ENCODE assay signal across 7 mouse cellular contexts in genomic region chr2:132575759-132576439, GRCm38 (mm10). TPM values are rescaled to one million over a fixed set of nuclear protein-coding genes. Genes with fewer than 3 reads are reported as not detected.
A peak's percentile ranks its signal among the peaks of the same experiment; 100 is the strongest.
DNase-seq lines count a peak whose midpoint lies in the region; ATAC-seq and TF ChIP-seq lines count a peak whose summit lies in the region.

No protein-coding gene starts in this region.

- TF ChIP-seq POLR2A in CH12.LX (IDR thresholded peaks at IDR 0.05; ENCODE audit: low read depth, low read length) = no peak

- dilution Hi-C loops in CH12.LX (cut with MboI; ENCODE audit: extremely low pct_ligation_motif_present, extremely low pct_unique_long_range_greater_than_20kb, low sequenced_read_pairs) = no loop called here

- H3K4me1 ChIP-seq in CH12.LX (ENCODE audit: control insufficient read depth in 1 of 2, insufficient read depth in 2 of 2) = peaks cover 5 to 34% of the 10 kb centered on the region in 2 experiments; a peak in 3 of 4 replicates
- peaks cover 18% of the 10 kb centered on the region for H3K4me1 ChIP-seq in forebrain, embryonic 16.5 days (replicated peaks; ENCODE audit: control insufficient read depth, insufficient read depth, low read length)
- H3K4me1 ChIP-seq in hindbrain, embryonic 16.5 days (ENCODE audit: control insufficient read depth, insufficient read depth, low read depth, low read length) = peaks cover 17% of the 10 kb centered on the region
- H3K4me1 ChIP-seq in liver, embryonic 12.5 days = peaks cover 51% of the 10 kb centered on the region

- TF ChIP-seq EP300 in CH12.LX (IDR thresholded peaks at IDR 0.05; ENCODE audit: low read length) = no peak

- WGBS in forebrain, embryonic 16.5 days = 71% methylated on average over 11 of the region's 11 CpGs
- 75% methylated on average over 11 of the region's 11 CpGs for WGBS in hindbrain, embryonic 16.5 days
- 62% methylated on average over 11 of the region's 11 CpGs for WGBS in liver, embryonic 12.5 days (ENCODE audit: insufficient replicate concordance)

- TF ChIP-seq CTCF in CH12.LX (conservative IDR thresholded peaks at IDR 0.05 in 1 of 2, IDR thresholded peaks at IDR 0.05 in 1 of 2; ENCODE audit: low read depth in 2 of 2, low read length in 2 of 2) = no peak

- peak overlapping the region; percentile 51 to 88 (median 83) for H3K4me3 ChIP-seq in CH12.LX (replicated peaks in 1 of 3; ENCODE audit: low read depth in 2 of 3, low read length in 2 of 3, poor library complexity in 1 of 3)
- H3K4me3 ChIP-seq in forebrain, embryonic 16.5 days (replicated peaks; ENCODE audit: low read length) = peak overlapping the region; percentile 17
- H3K4me3 ChIP-seq in hindbrain, embryonic 16.5 days (ENCODE audit: low read length) = peak overlapping the region; percentile 21
- H3K4me3 ChIP-seq in liver, embryonic 12.5 days = peak overlapping the region; percentile 85

- H3K4me2 ChIP-seq in CH12.LX (ENCODE audit: insufficient read depth, low read depth, poor library complexity, severe bottlenecking) = peak overlapping the region; percentile 82
- H3K4me2 ChIP-seq in forebrain, embryonic 16.5 days (ENCODE audit: low read length) = peak overlapping the region; percentile 53
- peak overlapping the region; percentile 67 for H3K4me2 ChIP-seq in hindbrain, embryonic 16.5 days (ENCODE audit: low read length)
- peak overlapping the region; percentile 69 for H3K4me2 ChIP-seq in liver, embryonic 12.5 days

- H3K27ac ChIP-seq in CH12.LX (ENCODE audit: insufficient read depth, low read depth) = peak overlapping the region; percentile 83
- H3K27ac ChIP-seq in forebrain, embryonic 16.5 days (ENCODE audit: low read length) = no peak overlapping the region
- H3K27ac ChIP-seq in hindbrain, embryonic 16.5 days (ENCODE audit: low read depth, low read length) = peak overlapping the region; percentile 39; the same call in 1 of the 2 replicates
- H3K27ac ChIP-seq in liver, embryonic 12.5 days = peak overlapping the region; percentile 83

- peak overlapping the region; percentile 88 for H3K9ac ChIP-seq in CH12.LX (ENCODE audit: insufficient read depth, low read depth)
- peak overlapping the region; percentile 22; the same call in 1 of the 2 replicates for H3K9ac ChIP-seq in forebrain, embryonic 16.5 days (replicated peaks; ENCODE audit: low read depth, low read length)
- peak overlapping the region; percentile 2; the same call in 1 of the 2 replicates for H3K9ac ChIP-seq in hindbrain, embryonic 16.5 days (ENCODE audit: low read depth, low read length)
- H3K9ac ChIP-seq in liver, embryonic 12.5 days = peak overlapping the region; percentile 99

- H3K79me2 ChIP-seq in CH12.LX (replicated peaks; ENCODE audit: control insufficient read depth, extremely low read depth, insufficient read depth, poor library complexity, severe bottlenecking) = peaks cover 57% of the 10 kb centered on the region

- peaks cover 7 to 11% of the 10 kb centered on the region in 2 experiments for H3K36me3 ChIP-seq in CH12.LX (replicated peaks in 1 of 2; ENCODE audit: control insufficient read depth in 1 of 2, insufficient read depth in 1 of 2, low read length in 1 of 2)
- peaks cover 5% of the 10 kb centered on the region for H3K36me3 ChIP-seq in forebrain, embryonic 16.5 days (ENCODE audit: control insufficient read depth, insufficient read depth)
- H3K36me3 ChIP-seq in hindbrain, embryonic 16.5 days (ENCODE audit: control insufficient read depth, insufficient read depth, low read length) = peaks cover 4% of the 10 kb centered on the region
- peaks cover 15% of the 10 kb centered on the region for H3K36me3 ChIP-seq in liver, embryonic 12.5 days

- no peak for DNase-seq in CH12.LX (ENCODE audit: extremely low read depth)
- peak; percentile 63 to 67 for DNase-seq in adrenal gland, postnatal 36 days
- peak; percentile 15 for DNase-seq in neural tube, embryonic 10.5 days (ENCODE audit: extremely low spot score, low spot score)
- DNase-seq in thymus, postnatal 14 days = no peak

- no peak for ATAC-seq in forebrain, embryonic 16.5 days
- ATAC-seq in hindbrain, embryonic 16.5 days = no peak
- no peak for ATAC-seq in liver, embryonic 12.5 days

- in situ Hi-C loops in CH12.LX (cut with MboI; ENCODE audit: low pct_ligation_motif_present, low pct_unique_long_range_greater_than_20kb, low sequenced_read_pairs) = loop anchor here (10.0 kb wide), 1 partner anchor 51 kb away; no protein-coding TSS in a partner anchor

- no peaks in the 10 kb centered on the region for H3K27me3 ChIP-seq in CH12.LX (replicated peaks)
- H3K27me3 ChIP-seq in forebrain, embryonic 16.5 days (replicated peaks; ENCODE audit: control insufficient read depth, insufficient read depth, low read length) = no peaks in the 10 kb centered on the region
- no peaks in the 10 kb centered on the region for H3K27me3 ChIP-seq in hindbrain, embryonic 16.5 days (replicated peaks; ENCODE audit: control insufficient read depth, insufficient read depth, low read length)
- H3K27me3 ChIP-seq in liver, embryonic 12.5 days (replicated peaks) = no peaks in the 10 kb centered on the region

- H3K9me3 ChIP-seq in CH12.LX (replicated peaks; ENCODE audit: low read length) = no peaks in the 10 kb centered on the region
- H3K9me3 ChIP-seq in forebrain, embryonic 16.5 days (ENCODE audit: control insufficient read depth, low read length) = no peaks in the 10 kb centered on the region
- H3K9me3 ChIP-seq in hindbrain, embryonic 16.5 days (ENCODE audit: control insufficient read depth, low read length) = no peaks in the 10 kb centered on the region
- no peaks in the 10 kb centered on the region for H3K9me3 ChIP-seq in liver, embryonic 12.5 days (replicated peaks)

- TF ChIP-seq RAD21 in CH12.LX (IDR thresholded peaks at IDR 0.05; ENCODE audit: low read depth, low read length) = no peak

TF ChIP-seq in CH12.LX, 34 proteins besides CTCF, POLR2A, EP300 and RAD21:
- TF ChIP-seq MXI1 (IDR thresholded peaks at IDR 0.05; ENCODE audit: low read depth, low read length) = peak; percentile 48
- no peak for TF ChIP-seq TBP (conservative IDR thresholded peaks at IDR 0.05; ENCODE audit: low read depth, low read length)
- no peak for TF ChIP-seq UBTF (IDR thresholded peaks at IDR 0.05; ENCODE audit: low read depth, low read length)
- no peak for TF ChIP-seq ZMIZ1 (IDR thresholded peaks at IDR 0.05; ENCODE audit: low read depth, low read length)
- TF ChIP-seq SIN3A (IDR thresholded peaks at IDR 0.05; ENCODE audit: low read length) = peak; percentile 69; the same call in 1 of the 2 replicates
- no peak for TF ChIP-seq RCOR1 (conservative IDR thresholded peaks at IDR 0.05; ENCODE audit: low read depth, low read length)
- no peak for TF ChIP-seq PAX5 (IDR thresholded peaks at IDR 0.05; ENCODE audit: low read length)
- no peak for TF ChIP-seq ZNF384 (IDR thresholded peaks at IDR 0.05; ENCODE audit: low read depth, low read length)
- no peak for TF ChIP-seq MEF2A (IDR thresholded peaks at IDR 0.05; ENCODE audit: borderline replicate concordance, low read depth, low read length)
- TF ChIP-seq MYC (IDR thresholded peaks at IDR 0.05; ENCODE audit: low read depth, low read length) = no peak
- TF ChIP-seq IRF4 (IDR thresholded peaks at IDR 0.05; ENCODE audit: low read depth, low read length) = no peak
- TF ChIP-seq BHLHE40 (IDR thresholded peaks at IDR 0.05; ENCODE audit: low read depth, low read length) = no peak
- TF ChIP-seq TCF12 (IDR thresholded peaks at IDR 0.05; ENCODE audit: low read depth, low read length) = no peak

RNA-seq across cellular contexts. Expression of gene Gpcpd1, which starts 11.6 kb away (rescaled TPM):
- total RNA-seq in CH12.LX (2012; rRNA removed) = 18.3 and 33.5 TPM in 2 replicates
- 60.5 and 60.8 TPM in 2 replicates for total RNA-seq in CH12.LX (2014; rRNA removed)
- 30.9 and 40.7 TPM in 2 replicates for polyA plus RNA-seq in CH12.LX (2012; ENCODE audit: insufficient read length, low read depth)
- 10 to 100 TPM; 19.5 to 57.4 TPM for total RNA-seq in adrenal gland, postnatal 36 days (2021)
- polyA plus RNA-seq in forebrain, embryonic 16.5 days (2015; fragmentation: Nextera tagmentation; extraction: Ambion mirVana) = 78.3 and 84.1 TPM in 2 replicates
- polyA plus RNA-seq in hindbrain, embryonic 16.5 days (2015; fragmentation: Nextera tagmentation; extraction: Ambion mirVana) = 68.4 and 69.0 TPM in 2 replicates
- 50.6 and 56.2 TPM in 2 replicates for polyA plus RNA-seq in liver, embryonic 12.5 days (2016; fragmentation: Nextera tagmentation; extraction: Ambion mirVana)

Comparison
In these comparisons a context has a peak if more than half of its experiments do, and no peak if none do; other contexts are left out.
1. DNase-seq: peak in adrenal gland, postnatal 36 days (2 of 2) and neural tube, embryonic 10.5 days (single experiment); none in CH12.LX (single experiment) and thymus, postnatal 14 days (single experiment).
2. H3K4me3 ChIP-seq: peak in every context shown above with its lines; median percentile 85 in liver, embryonic 12.5 days; 83 in CH12.LX; 21 in hindbrain, embryonic 16.5 days; 17 in forebrain, embryonic 16.5 days.
3. H3K9ac ChIP-seq: peak in every context shown above with its lines; median percentile 99 in liver, embryonic 12.5 days; 88 in CH12.LX; 22 in forebrain, embryonic 16.5 days; 2 in hindbrain, embryonic 16.5 days.
4. Peak in every context shown above with its lines, with median percentiles within 50 percentile points of each other: H3K4me2 ChIP-seq.